Mouse (Mus musculus): ENCODE measurements around the gene Sun2. TPM values are rescaled to one million over a fixed set of nuclear protein-coding genes. Genes with fewer than 3 reads are reported as not detected.
A peak's percentile ranks its signal among the peaks of the same experiment; 100 is the strongest.

Gene Sun2
- polyA plus RNA-seq, 1 experiment = 247 TPM

- peak overlapping the region; percentile 63 for H3K27ac ChIP-seq (ENCODE audit: insufficient read depth, low read depth, low read length)
- no peak overlapping the region for H3K4me3 ChIP-seq (ENCODE audit: insufficient read depth, low read depth, low read length)
- 35% methylated on average over 21 of the region's 21 CpGs for WGBS
- H3K4me1 ChIP-seq (ENCODE audit: control insufficient read depth, insufficient read depth, low read length) = peaks cover 59% of the 10 kb centered on the region
- TF ChIP-seq CTCF (IDR thresholded peaks at IDR 0.05; ENCODE audit: insufficient read depth, low read depth, low read length) (no peak), POLR2A (IDR thresholded peaks at IDR 0.05; ENCODE audit: insufficient read depth, low read depth, low read length) (no peak)
Observed at GRCm38 (mm10) chr15:79770629-79771240, 28.4 kb upstream of the Sun2 start.

GRCm38 (mm10) chr15:79768302-79768701, 26.0 kb upstream of the Sun2 start:
- Histone ChIP-seq H3K4me1 (ENCODE audit: control insufficient read depth, insufficient read depth, low read length) (peaks cover 79% of the 10 kb centered on the region), H3K27ac (ENCODE audit: insufficient read depth, low read depth, low read length) (peak overlapping the region; percentile 41), H3K4me3 (ENCODE audit: insufficient read depth, low read depth, low read length) (no peak overlapping the region)
- 51% methylated on average over 6 of the region's 6 CpGs for WGBS
- no peak for TF ChIP-seq POLR2A (IDR thresholded peaks at IDR 0.05; ENCODE audit: insufficient read depth, low read depth, low read length)

- TF ChIP-seq POLR2A (IDR thresholded peaks at IDR 0.05; ENCODE audit: insufficient read depth, low read depth, low read length) (no peak), CTCF (IDR thresholded peaks at IDR 0.05; ENCODE audit: insufficient read depth, low read depth, low read length) (no peak)
- Histone ChIP-seq H3K4me1 (ENCODE audit: control insufficient read depth, insufficient read depth, low read length) (peaks cover 81% of the 10 kb centered on the region), H3K27ac (ENCODE audit: insufficient read depth, low read depth, low read length) (peak overlapping the region; percentile 37; the same call in 1 of the 2 replicates), H3K4me3 (ENCODE audit: insufficient read depth, low read depth, low read length) (no peak overlapping the region)
- WGBS = 53% methylated on average over 16 of the region's 16 CpGs
Observed at GRCm38 (mm10) chr15:79767327-79767961, 25.1 kb upstream of the Sun2 start.

DNA sequence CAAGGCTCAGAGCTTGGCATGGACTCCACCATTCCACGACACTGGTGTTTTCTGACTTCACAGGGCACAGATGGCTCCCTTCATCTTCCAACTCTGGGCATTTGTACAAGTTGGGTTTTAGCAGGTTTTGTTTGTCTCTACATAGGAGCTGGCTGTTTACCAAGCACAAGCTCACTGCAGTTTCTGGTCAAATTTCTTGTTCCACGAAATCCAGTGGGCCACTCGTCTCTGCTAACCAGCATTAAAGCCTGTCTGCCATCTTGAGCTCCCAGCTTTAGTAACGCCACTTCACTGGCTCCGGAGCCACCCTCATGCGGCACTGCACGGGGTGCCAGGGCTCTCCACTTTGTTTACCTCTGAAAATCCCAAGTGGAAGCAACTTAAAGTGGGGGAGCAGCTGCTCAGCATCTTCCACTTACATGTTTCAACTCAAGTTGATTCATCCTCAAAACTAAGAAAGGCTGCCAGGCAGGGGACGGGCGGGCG, 24.3 kb upstream of the Sun2 start:
- H3K27ac ChIP-seq (ENCODE audit: insufficient read depth, low read depth, low read length) = no peak overlapping the region
- H3K4me3 ChIP-seq (ENCODE audit: insufficient read depth, low read depth, low read length) = no peak overlapping the region
- TF ChIP-seq CTCF (IDR thresholded peaks at IDR 0.05; ENCODE audit: insufficient read depth, low read depth, low read length) = no peak
- no peak for TF ChIP-seq POLR2A (IDR thresholded peaks at IDR 0.05; ENCODE audit: insufficient read depth, low read depth, low read length)
- 53% methylated on average over 10 of the region's 10 CpGs for WGBS
- peaks cover 84% of the 10 kb centered on the region for H3K4me1 ChIP-seq (ENCODE audit: control insufficient read depth, insufficient read depth, low read length)

- peaks cover 85% of the 10 kb centered on the region for H3K4me1 ChIP-seq (ENCODE audit: control insufficient read depth, insufficient read depth, low read length)
- no peak overlapping the region for H3K4me3 ChIP-seq (ENCODE audit: insufficient read depth, low read depth, low read length)
- TF ChIP-seq CTCF (IDR thresholded peaks at IDR 0.05; ENCODE audit: insufficient read depth, low read depth, low read length) (no peak), POLR2A (IDR thresholded peaks at IDR 0.05; ENCODE audit: insufficient read depth, low read depth, low read length) (no peak)
- 55% methylated on average over 10 of the region's 10 CpGs for WGBS
- H3K27ac ChIP-seq (ENCODE audit: insufficient read depth, low read depth, low read length) = 0 out of 2 replicates have a peak overlapping the region, but pooled peaks have one; percentile 16
Observed at GRCm38 (mm10) chr15:79766168-79766567, 23.8 kb upstream of the Sun2 start.

DNA sequence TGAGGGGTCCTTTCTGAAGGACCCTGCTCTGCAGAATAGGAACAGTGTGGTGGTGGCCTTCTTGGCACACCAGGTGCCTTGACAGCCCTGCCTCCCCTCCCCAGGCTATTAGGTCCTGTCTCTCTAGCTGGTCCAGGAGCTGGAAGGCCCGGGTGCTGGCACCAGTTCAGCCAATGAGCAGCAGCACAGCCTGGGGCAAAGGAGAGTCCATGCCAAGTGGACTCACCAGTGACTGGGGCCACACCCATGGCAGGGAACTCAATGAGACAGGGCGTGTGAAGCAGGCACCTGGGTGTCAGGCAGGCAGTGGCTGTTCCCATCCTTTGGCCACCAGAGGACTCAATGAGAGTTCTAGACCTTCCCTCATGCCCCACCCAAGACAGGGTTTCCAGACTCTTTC, 23.0 kb upstream of the Sun2 start:
- WGBS = 58% methylated on average over 2 of the region's 2 CpGs
- Histone ChIP-seq H3K4me1 (ENCODE audit: control insufficient read depth, insufficient read depth, low read length) (peaks cover 86% of the 10 kb centered on the region), H3K27ac (ENCODE audit: insufficient read depth, low read depth, low read length) (peak overlapping the region; percentile 62), H3K4me3 (ENCODE audit: insufficient read depth, low read depth, low read length) (no peak overlapping the region)
- TF ChIP-seq POLR2A (IDR thresholded peaks at IDR 0.05; ENCODE audit: insufficient read depth, low read depth, low read length) (no peak), CTCF (IDR thresholded peaks at IDR 0.05; ENCODE audit: insufficient read depth, low read depth, low read length) (no peak)

DNA sequence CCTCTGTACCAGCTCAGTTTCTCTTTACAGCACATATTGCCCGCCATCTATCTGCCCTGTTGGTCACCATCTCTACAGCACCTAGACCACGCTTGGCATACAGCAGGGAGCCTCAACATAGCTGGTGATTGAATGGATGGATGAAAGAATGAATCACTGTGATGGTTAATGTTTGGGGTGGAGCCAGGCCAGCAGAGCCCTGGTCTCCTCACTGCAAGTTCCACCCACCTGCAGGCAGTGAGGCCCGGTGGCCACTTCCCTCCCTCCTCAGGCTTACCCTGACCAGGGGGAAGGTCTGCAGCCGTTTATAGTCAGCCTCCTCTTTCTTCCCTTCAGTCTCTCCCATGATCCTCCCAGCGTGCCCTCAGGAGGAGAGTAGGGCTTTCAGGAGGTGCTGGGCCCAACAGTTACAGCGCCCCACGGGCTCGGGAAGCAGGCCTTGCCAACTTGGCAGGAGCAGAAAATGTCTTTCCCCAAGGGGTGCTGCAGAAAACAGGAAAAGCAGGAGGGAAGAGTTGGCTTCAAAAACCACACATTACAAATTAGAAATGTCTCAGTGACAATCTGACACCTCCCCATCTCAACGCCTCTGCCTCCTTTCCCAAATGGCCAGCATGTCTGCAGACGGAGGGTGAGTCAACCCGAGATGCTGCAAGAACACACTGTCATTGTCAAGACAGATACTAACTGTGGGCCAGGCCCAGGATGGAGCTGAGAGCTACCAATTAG, 22.4 kb upstream of the Sun2 start:
- 35% methylated on average over 11 of the region's 11 CpGs for WGBS
- Histone ChIP-seq H3K27ac (ENCODE audit: insufficient read depth, low read depth, low read length) (peak overlapping the region; percentile 62), H3K4me1 (ENCODE audit: control insufficient read depth, insufficient read depth, low read length) (peaks cover 84% of the 10 kb centered on the region), H3K4me3 (ENCODE audit: insufficient read depth, low read depth, low read length) (no peak overlapping the region)
- TF ChIP-seq CTCF (IDR thresholded peaks at IDR 0.05; ENCODE audit: insufficient read depth, low read depth, low read length) = no peak
- TF ChIP-seq POLR2A (IDR thresholded peaks at IDR 0.05; ENCODE audit: insufficient read depth, low read depth, low read length) = no peak

- Histone ChIP-seq H3K27ac (ENCODE audit: insufficient read depth, low read depth, low read length) (0 out of 2 replicates have a peak overlapping the region, but pooled peaks have one; percentile 62), H3K4me3 (ENCODE audit: insufficient read depth, low read depth, low read length) (no peak overlapping the region), H3K4me1 (ENCODE audit: control insufficient read depth, insufficient read depth, low read length) (peaks cover 80% of the 10 kb centered on the region)
- TF ChIP-seq CTCF (IDR thresholded peaks at IDR 0.05; ENCODE audit: insufficient read depth, low read depth, low read length) (no peak), POLR2A (IDR thresholded peaks at IDR 0.05; ENCODE audit: insufficient read depth, low read depth, low read length) (no peak)
- WGBS = 75% methylated on average over 7 of the region's 7 CpGs
Observed at GRCm38 (mm10) chr15:79763601-79764246, 21.4 kb upstream of the Sun2 start.
